Mouse (Mus musculus) frontal cortex, adult 2 months (tissue): ENCODE data around the gene Tbxas1. TPM values are rescaled to one million over a fixed set of nuclear protein-coding genes. Genes with fewer than 3 reads are reported as not detected.
A peak's percentile ranks its signal among the peaks of the same experiment; 100 is the strongest.

Experiments used
- DNase-seq, 2 experiments: peaks; one replicate each; pipeline ENCODE4 v3.0.0; 2022; ENCODE audit warnings: low spot score in 1 of 2; ENCODE audit errors: extremely low spot score in 1 of 2
- polyA plus RNA-seq: library from polyadenylated mRNA; depleted of rRNA; stranded (reverse); fragments of >200 nt; gene quantifications from 2 replicates; pipeline ENCODE4 v1.2.3, GENCODE M21; 2012; rRNA removed

Gene Tbxas1
- polyA plus RNA-seq, 1 experiment = 2.4 TPM

- no peak for DNase-seq
Measured at GRCm38 (mm10) chr6:39074186-39074585, 199.0 kb downstream of the Tbxas1 start.

- no peak for DNase-seq
Measured at GRCm38 (mm10) chr6:39076498-39076897, 201.3 kb downstream of the Tbxas1 start.

- DNase-seq = peak in 1 of 2 experiments; percentile 27
Measured at GRCm38 (mm10) chr6:39104631-39105030, 229.4 kb downstream of the Tbxas1 start.

- peak in 1 of 2 experiments; percentile 13 for DNase-seq
Measured at GRCm38 (mm10) chr6:39106812-39107211, 231.6 kb downstream of the Tbxas1 start.

- DNase-seq = no peak
Measured at GRCm38 (mm10) chr6:39112701-39113100, 237.5 kb downstream of the Tbxas1 start.

- no peak for DNase-seq
Measured at GRCm38 (mm10) chr6:39113141-39113540, 237.9 kb downstream of the Tbxas1 start.

- no peak for DNase-seq
Measured at GRCm38 (mm10) chr6:39115438-39115837, 240.2 kb downstream of the Tbxas1 start.

- peak in 1 of 2 experiments; percentile 25 for DNase-seq
Measured at GRCm38 (mm10) chr6:39117584-39118455, 242.6 kb downstream of the Tbxas1 start, which contains the start of gene Parp12. Gene Parp12, minus strand, starts transcription at chr6:39118349.

- no peak for DNase-seq
Measured at GRCm38 (mm10) chr6:39118456-39118881, 243.3 kb downstream of the Tbxas1 start.

GRCm38 (mm10) chr6:39120685-39121084, 245.5 kb downstream of the Tbxas1 start:
- DNase-seq = no peak

GRCm38 (mm10) chr6:39124719-39125118, 249.5 kb downstream of the Tbxas1 start:
- DNase-seq = no peak

- no peak for DNase-seq
Measured at GRCm38 (mm10) chr6:39131480-39131879, 256.3 kb downstream of the Tbxas1 start.

- DNase-seq = no peak
Measured at GRCm38 (mm10) chr6:39132556-39132955, 257.4 kb downstream of the Tbxas1 start.

Other genes with a start within 250 kb of the Tbxas1 start
- 0.27 and 0.44 TPM in 2 replicates for gene Klrg2, start 238.2 kb upstream of the Tbxas1 start, polyA plus RNA-seq
- gene Clec2l, start 212.3 kb upstream of the Tbxas1 start, polyA plus RNA-seq = 103 and 109 TPM in 2 replicates
- gene Hipk2, start 761 bp downstream of the Tbxas1 start, polyA plus RNA-seq = 22.6 and 23.8 TPM in 2 replicates
- 18.6 and 23.0 TPM in 2 replicates for gene Parp12, start 242.9 kb downstream of the Tbxas1 start, polyA plus RNA-seq